Mouse (Mus musculus): ENCODE measurements around the gene Sardh. TPM values are rescaled to one million over a fixed set of nuclear protein-coding genes. Genes with fewer than 3 reads are reported as not detected.

The Sardh gene
- polyA plus RNA-seq, 1 experiment from 2014 or later, result 3.6 TPM

DNA sequence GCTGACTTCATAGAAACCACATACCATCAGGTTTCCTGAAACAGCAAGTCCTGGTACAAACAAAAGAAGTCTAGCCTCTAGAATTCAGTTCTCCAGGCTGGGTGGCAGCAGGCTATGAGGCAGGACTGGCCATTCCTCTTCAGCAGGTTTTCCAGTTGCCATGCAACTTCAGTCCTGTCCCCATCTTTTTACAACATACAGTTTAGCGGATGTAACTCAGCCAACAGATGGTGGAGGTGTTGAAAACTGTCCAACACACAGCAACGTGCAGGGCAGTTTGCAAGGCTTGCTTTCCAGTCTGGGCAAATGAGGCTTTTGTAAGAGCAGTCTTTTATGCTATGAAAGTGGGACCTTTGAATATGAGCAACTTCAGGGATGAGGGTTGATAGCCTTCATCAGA is 103.2 kb downstream of the Sardh start:
- Histone ChIP-seq H3K9me3 (ENCODE audit: control insufficient read depth, low read length) (no peaks in the 10 kb centered on the region), H3K4me3 (ENCODE audit: low read depth, low read length) (no peak overlapping the region), H3K9ac (replicated peaks; ENCODE audit: low read depth, low read length) (no peak overlapping the region), H3K27me3 (ENCODE audit: control insufficient read depth, insufficient read depth, low read length) (peaks cover 5% of the 10 kb centered on the region; the same call in 1 of the 2 replicates), H3K4me2 (ENCODE audit: low read depth, low read length) (no peak overlapping the region), H3K4me1 (ENCODE audit: control insufficient read depth, insufficient read depth, low read length) (no peaks in the 10 kb centered on the region), H3K27ac (ENCODE audit: low read depth, low read length) (no peak overlapping the region), H3K36me3 (ENCODE audit: control insufficient read depth, insufficient read depth, low read length) (no peaks in the 10 kb centered on the region)
- no peak for ATAC-seq (ENCODE audit: low read depth)
- WGBS, result 71% methylated on average over 2 of the region's 2 CpGs

DNA sequence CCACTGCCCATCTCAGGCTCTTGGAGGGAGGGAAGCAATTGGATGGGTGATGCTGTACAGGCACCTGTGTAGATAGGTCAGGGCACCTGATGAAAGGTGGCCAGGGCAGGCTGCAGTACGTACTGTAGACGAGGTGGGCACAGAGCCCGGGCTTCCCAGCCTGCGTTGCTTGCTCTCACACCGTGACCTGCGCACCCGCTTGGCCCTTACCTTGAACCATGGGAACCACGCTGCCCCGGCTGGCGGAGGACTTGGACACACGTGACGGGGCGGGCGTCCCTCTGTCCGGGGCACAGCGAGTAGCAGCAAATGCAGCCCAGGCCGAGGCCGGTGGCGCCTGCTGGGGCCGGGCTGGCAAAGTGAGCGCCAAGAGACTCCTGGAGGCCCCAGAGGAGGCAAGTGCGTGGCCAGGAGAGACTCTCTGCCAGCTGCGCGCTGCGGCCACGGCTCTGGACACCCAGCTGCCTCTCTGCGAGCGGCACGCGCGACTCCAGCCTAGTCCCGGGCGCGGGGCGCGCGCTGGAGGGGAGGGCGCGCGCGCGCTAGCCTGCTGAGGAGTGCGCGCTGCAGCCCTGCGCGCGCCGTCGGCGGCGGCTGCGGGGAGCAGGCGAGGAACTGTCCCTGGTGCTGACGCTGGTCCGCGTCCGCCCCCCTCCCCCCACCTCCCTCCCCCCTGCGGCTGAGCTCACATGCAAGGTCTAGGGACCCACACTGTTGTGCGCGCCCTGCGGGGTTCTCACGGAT is 106.0 kb downstream of the Sardh start, which contains the start of gene Fam163b:
TSS of gene Fam163b (minus strand) at position 542 of the 744 bp plus-strand sequence.
- peak; percentile 79 for ATAC-seq (ENCODE audit: low read depth)
- no peaks in the 10 kb centered on the region for H3K4me1 ChIP-seq (ENCODE audit: control insufficient read depth, insufficient read depth, low read length)
- peak within 1 kb of the TSS; percentile 82 for H3K4me2 ChIP-seq (ENCODE audit: low read depth, low read length)
- no peaks in the 10 kb centered on the region for H3K9me3 ChIP-seq (ENCODE audit: control insufficient read depth, low read length)
- no peaks in the 10 kb centered on the region for H3K36me3 ChIP-seq (ENCODE audit: control insufficient read depth, insufficient read depth, low read length)
- peak within 1 kb of the TSS; percentile 54; the same call in 1 of the 2 replicates for H3K9ac ChIP-seq (replicated peaks; ENCODE audit: low read depth, low read length)
- WGBS, result 3% methylated on average over 34 of the region's 62 CpGs
- peaks cover 5% of the 10 kb centered on the region; the same call in 1 of the 2 replicates for H3K27me3 ChIP-seq (ENCODE audit: control insufficient read depth, insufficient read depth, low read length)
- peak within 1 kb of the TSS; percentile 41 for H3K4me3 ChIP-seq (ENCODE audit: low read depth, low read length)
- no peak within 1 kb of the TSS for H3K27ac ChIP-seq (ENCODE audit: low read depth, low read length)

Other genes starting within 250 kb of the Sardh start
- 86.5 and 94.9 TPM in 2 replicates for gene Cacfd1, start 238.4 kb downstream of the Sardh start, polyA plus RNA-seq (2014; fragmentation: Nextera tagmentation; extraction: Ambion mirVana)
- 8.7 and 10.6 TPM in 2 replicates for gene Slc2a6, start 220.3 kb downstream of the Sardh start, polyA plus RNA-seq (2014; fragmentation: Nextera tagmentation; extraction: Ambion mirVana)
- 0.17 and 0.22 TPM in 2 replicates for gene Mymk, start 176.2 kb downstream of the Sardh start, polyA plus RNA-seq (2014; fragmentation: Nextera tagmentation; extraction: Ambion mirVana)
- gene Adamtsl2, start 169.0 kb downstream of the Sardh start, polyA plus RNA-seq (2014; fragmentation: Nextera tagmentation; extraction: Ambion mirVana), result 5.9 and 9.0 TPM in 2 replicates
- gene Fam163b, start 105.8 kb downstream of the Sardh start, polyA plus RNA-seq (2014; fragmentation: Nextera tagmentation; extraction: Ambion mirVana), result 8.7 and 11.0 TPM in 2 replicates
- 0.11 and 0.63 TPM in 2 replicates for gene Dbh, start 83.1 kb downstream of the Sardh start, polyA plus RNA-seq (2014; fragmentation: Nextera tagmentation; extraction: Ambion mirVana)
- 14.5 and 18.7 TPM in 2 replicates for gene Vav2, start 178.7 kb upstream of the Sardh start, polyA plus RNA-seq (2014; fragmentation: Nextera tagmentation; extraction: Ambion mirVana)
- gene Brd3os, start 194.0 kb upstream of the Sardh start, polyA plus RNA-seq (2014; fragmentation: Nextera tagmentation; extraction: Ambion mirVana), result 39.6 and 51.2 TPM in 2 replicates

Measured in neural tube, embryonic 14.5 days (tissue).